In the genomic region with DNA sequence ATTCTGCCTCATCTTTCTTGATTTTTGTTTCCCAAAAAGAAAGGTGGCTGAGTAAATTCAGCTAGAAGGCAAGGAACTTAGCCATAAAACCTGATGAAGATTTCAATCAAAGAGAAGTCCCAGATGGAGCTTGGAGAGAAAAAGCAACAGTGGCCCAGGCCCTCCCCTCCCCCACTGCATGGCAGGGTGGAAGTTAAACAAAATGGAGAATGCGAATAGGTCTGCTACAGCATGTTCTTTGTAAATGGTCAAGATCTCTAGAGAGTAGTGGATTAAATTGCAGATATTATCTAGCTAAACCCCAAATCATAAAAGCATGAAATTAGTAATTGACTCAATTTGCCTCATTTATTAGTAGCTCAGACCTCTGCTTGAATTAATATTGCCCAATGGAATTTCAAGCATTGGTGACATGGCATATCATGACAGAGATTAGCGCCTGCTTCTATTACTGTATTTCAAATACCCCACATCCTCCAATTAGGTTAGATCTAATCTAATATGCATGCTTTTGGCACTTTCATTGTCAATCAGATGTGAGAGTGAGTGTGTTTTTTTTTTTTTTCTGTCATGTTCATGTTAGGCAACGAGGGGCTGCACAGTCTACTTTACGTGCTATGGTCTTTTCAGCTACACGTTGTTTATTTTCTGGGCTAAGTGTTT, we compare ENCODE assay signal across 29 mouse cellular contexts. TPM values are rescaled to one million over a fixed set of nuclear protein-coding genes. Genes with fewer than 3 reads are reported as not detected.
DNase-seq lines count a peak whose midpoint lies in the region; ATAC-seq and TF ChIP-seq lines count a peak whose summit lies in the region.
"Had no signal": no experiment of that assay in that cellular context is flagged by ENCODE, and none has a peak within 500 bp of the region (broad histone marks: within the 10 kb centered on the region; RNA-seq: fewer than 3 reads in every experiment).

No protein-coding gene starts in this region.

- ATAC-seq in forebrain, embryonic 12.5 days (ENCODE audit: low FRiP score): 0 out of 2 replicates have a peak, but pooled peaks have one; percentile 23
- no peak for ATAC-seq in forebrain, embryonic 13.5 days
- ATAC-seq in kidney, embryonic 16.5 days (ENCODE audit: low FRiP score, low TSS enrichment): no peak
- ATAC-seq: hindbrain, embryonic 16.5 days had no signal

- no peak for DNase-seq in kidney, adult 9 months
- peak; percentile 71 for DNase-seq in brain, embryonic 14.5 days (ENCODE audit: low read depth)
- DNase-seq in embryonic facial prominence, embryonic 10.5 days (ENCODE audit: low spot score): peak; percentile 45
- no peak for DNase-seq in lung, adult 18-20 months
- no peak for DNase-seq in cerebellum, postnatal 36 days
- DNase-seq: adrenal gland, postnatal 25 days; cerebellum, adult 18-20 months; gastrocnemius, adult 2 months; gastrocnemius, postnatal 36 days; heart, adult 18-20 months; heart, postnatal 36 days; kidney, adult 18-20 months; kidney, postnatal 14 days; lung, postnatal 36 days; thymus, adult 18-20 months; thymus, postnatal 25 days had no signal

- H3K27me3 ChIP-seq in forebrain, embryonic 12.5 days: no peaks in the 10 kb centered on the region
- H3K27me3 ChIP-seq in forebrain, embryonic 13.5 days: no peaks in the 10 kb centered on the region
- H3K27me3 ChIP-seq in kidney, embryonic 16.5 days (ENCODE audit: insufficient read depth, low read length): no peaks in the 10 kb centered on the region
- no peaks in the 10 kb centered on the region for H3K27me3 ChIP-seq in embryonic facial prominence, embryonic 10.5 days (replicated peaks; ENCODE audit: low read depth, poor library complexity, severe bottlenecking)
- H3K27me3 ChIP-seq: embryonic facial prominence, embryonic 15.5 days; limb, embryonic 12.5 days; midbrain, embryonic 12.5 days; neural tube, embryonic 15.5 days had no signal

- no peak overlapping the region for H3K4me2 ChIP-seq in forebrain, embryonic 12.5 days
- H3K4me2 ChIP-seq in forebrain, embryonic 13.5 days: no peak overlapping the region
- H3K4me2 ChIP-seq in kidney, embryonic 16.5 days (replicated peaks; ENCODE audit: low read depth, low read length): no peak overlapping the region
- H3K4me2 ChIP-seq: embryonic facial prominence, embryonic 15.5 days; heart, embryonic 11.5 days; limb, embryonic 12.5 days; liver, embryonic 11.5 days; midbrain, embryonic 12.5 days; neural tube, embryonic 15.5 days had no signal

- 71% methylated on average over 5 of the region's 5 CpGs for WGBS in forebrain, embryonic 12.5 days
- WGBS in forebrain, embryonic 13.5 days: 63% methylated on average over 5 of the region's 5 CpGs
- 60% methylated on average over 5 of the region's 5 CpGs for WGBS in kidney, embryonic 16.5 days
- WGBS in embryonic facial prominence, embryonic 10.5 days: 80% methylated on average over 5 of the region's 5 CpGs

- no peaks in the 10 kb centered on the region for H3K36me3 ChIP-seq in forebrain, embryonic 12.5 days (replicated peaks)
- H3K36me3 ChIP-seq in forebrain, embryonic 13.5 days (ENCODE audit: poor library complexity, severe bottlenecking): no peaks in the 10 kb centered on the region
- H3K36me3 ChIP-seq in kidney, embryonic 16.5 days (ENCODE audit: insufficient read depth, low read length): no peaks in the 10 kb centered on the region
- no peaks in the 10 kb centered on the region for H3K36me3 ChIP-seq in embryonic facial prominence, embryonic 10.5 days (replicated peaks)
- H3K36me3 ChIP-seq: embryonic facial prominence, embryonic 15.5 days; limb, embryonic 12.5 days; midbrain, embryonic 12.5 days; neural tube, embryonic 15.5 days had no signal

- H3K27ac ChIP-seq in forebrain, embryonic 12.5 days: no peak overlapping the region
- H3K27ac ChIP-seq in forebrain, embryonic 13.5 days: no peak overlapping the region; the same call in 1 of the 2 replicates
- peak overlapping the region; percentile 36 for H3K27ac ChIP-seq in kidney, embryonic 16.5 days (ENCODE audit: low read length)
- no peak overlapping the region for H3K27ac ChIP-seq in embryonic facial prominence, embryonic 10.5 days (replicated peaks)
- H3K27ac ChIP-seq: embryonic facial prominence, embryonic 15.5 days; gastrocnemius, adult 2 months; layer of hippocampus, adult 2 months; left cerebral cortex, adult 2 months; limb, embryonic 12.5 days; midbrain, embryonic 12.5 days; neural tube, embryonic 15.5 days; stomach, postnatal 0 days had no signal

- H3K4me1 ChIP-seq in forebrain, embryonic 12.5 days: 0 out of 2 replicates have a peak, but pooled peaks cover 5% of the 10 kb centered on the region
- peaks cover 6% of the 10 kb centered on the region; the same call in 1 of the 2 replicates for H3K4me1 ChIP-seq in forebrain, embryonic 13.5 days
- peaks cover 17% of the 10 kb centered on the region for H3K4me1 ChIP-seq in kidney, embryonic 16.5 days (ENCODE audit: insufficient read depth, low read length)
- H3K4me1 ChIP-seq in embryonic facial prominence, embryonic 10.5 days: peaks cover 13% of the 10 kb centered on the region
- H3K4me1 ChIP-seq: embryonic facial prominence, embryonic 15.5 days; neural tube, embryonic 15.5 days had no signal

- H3K9me3 ChIP-seq in forebrain, embryonic 12.5 days: no peaks in the 10 kb centered on the region
- H3K9me3 ChIP-seq in forebrain, embryonic 13.5 days (replicated peaks): no peaks in the 10 kb centered on the region
- H3K9me3 ChIP-seq in kidney, embryonic 16.5 days (ENCODE audit: low read length): no peaks in the 10 kb centered on the region
- H3K9me3 ChIP-seq in embryonic facial prominence, embryonic 10.5 days: no peaks in the 10 kb centered on the region
- H3K9me3 ChIP-seq: embryonic facial prominence, embryonic 15.5 days; limb, embryonic 12.5 days; midbrain, embryonic 12.5 days; neural tube, embryonic 15.5 days had no signal

- H3K9ac ChIP-seq in forebrain, embryonic 12.5 days: no peak overlapping the region
- H3K9ac ChIP-seq in forebrain, embryonic 13.5 days: no peak overlapping the region
- H3K9ac ChIP-seq in kidney, embryonic 16.5 days (replicated peaks; ENCODE audit: low read length): no peak overlapping the region
- H3K9ac ChIP-seq: embryonic facial prominence, embryonic 15.5 days; limb, embryonic 12.5 days; midbrain, embryonic 12.5 days; neural tube, embryonic 15.5 days had no signal

- no peak for TF ChIP-seq CTCF in brain, embryonic 14.5 days (IDR thresholded peaks at IDR 0.05; ENCODE audit: borderline replicate concordance, extremely low read depth, insufficient read depth, insufficient read length)

- no peak for TF ChIP-seq POLR2A in brain, embryonic 14.5 days (IDR thresholded peaks at IDR 0.05; ENCODE audit: borderline replicate concordance, extremely low read depth, insufficient read depth, insufficient read length, poor library complexity, severe bottlenecking)

- no peak overlapping the region for H3K4me3 ChIP-seq in forebrain, embryonic 12.5 days (replicated peaks)
- no peak overlapping the region for H3K4me3 ChIP-seq in forebrain, embryonic 13.5 days
- H3K4me3 ChIP-seq in kidney, embryonic 16.5 days (ENCODE audit: low read length): no peak overlapping the region
- H3K4me3 ChIP-seq in embryonic facial prominence, embryonic 10.5 days: no peak overlapping the region
- H3K4me3 ChIP-seq: embryonic facial prominence, embryonic 15.5 days; gastrocnemius, adult 2 months; layer of hippocampus, adult 2 months; left cerebral cortex, adult 2 months; limb, embryonic 12.5 days; midbrain, embryonic 12.5 days; neural tube, embryonic 15.5 days had no signal

RNA-seq across cellular contexts. Expression of gene Robo2, which starts 45.3 kb away (rescaled TPM):
- 60.4 and 65.3 TPM in 2 replicates for polyA plus RNA-seq in forebrain, embryonic 12.5 days (2016; fragmentation: Nextera tagmentation; extraction: Ambion mirVana)
- polyA plus RNA-seq in forebrain, embryonic 13.5 days (2015; fragmentation: Nextera tagmentation; extraction: Ambion mirVana): 63.1 and 68.5 TPM in 2 replicates
- polyA plus RNA-seq in kidney, embryonic 16.5 days (2015; fragmentation: Nextera tagmentation; extraction: Ambion mirVana): 83.4 and 102 TPM in 2 replicates
- 66.8 and 101 TPM in 2 replicates for polyA plus RNA-seq in brain, embryonic 14.5 days (2012; rRNA removed)
- 22.2 and 25.8 TPM in 2 replicates for polyA plus RNA-seq in embryonic facial prominence, embryonic 10.5 days (2016; fragmentation: Nextera tagmentation; extraction: Ambion mirVana)

Comparison
In these comparisons a context has a peak if more than half of its experiments do, and no peak if none do; other contexts are left out.
1. DNase-seq: peak in brain, embryonic 14.5 days (single experiment) and embryonic facial prominence, embryonic 10.5 days (single experiment); none in kidney, adult 9 months (single experiment), lung, adult 18-20 months (0 of 2) and cerebellum, postnatal 36 days (0 of 2).